Mouse (Mus musculus) lung, adult 2 months (tissue): ENCODE results near the gene Fbln2.

Experiments
- CTCF ChIP-seq: fragments of 200-500 bp; IDR thresholded peaks from 2 replicates; pipeline ENCODE4 v1.5.1; 2011; ENCODE audit warnings: mild to moderate bottlenecking, low read length, control low read depth; ENCODE audit not compliant: insufficient read depth
- POLR2A ChIP-seq: fragments of 200-500 bp; IDR thresholded peaks from 2 replicates; pipeline ENCODE4 v1.6.1; 2011; ENCODE audit warnings: low read depth, mild to moderate bottlenecking, control low read depth, low read length, borderline replicate concordance; ENCODE audit errors: extremely low read depth

- TF ChIP-seq POLR2A (no peak), CTCF (no peak)
Measured at GRCm38 (mm10) chr6:91288251-91288785, 76.1 kb downstream of the Fbln2 start.
